Mouse (Mus musculus) MEL (cell line): ENCODE data around the gene Rps13. TPM values are rescaled to one million over a fixed set of nuclear protein-coding genes. Genes with fewer than 3 reads are reported as not detected.

ENCODE experiments used
- DNase-seq: peaks from one replicate; pipeline ENCODE4 v3.0.0; 2011; ENCODE audit warnings: low read depth, low spot score
- H3K27ac ChIP-seq: 2 replicates; pipeline ENCODE4 v1.5.1; 2012; ENCODE audit warnings: low read depth, mild to moderate bottlenecking, control low read depth, low read length, moderate library complexity; ENCODE audit not compliant: control insufficient read depth
- H3K27me3 ChIP-seq, 2 experiments: fragments of 150-350 bp in 1 of 2; sonication (generic) in 1 of 2; 2 replicates each; pipeline ENCODE4 v1.6.1; 2012; ENCODE audit warnings: low read length in 2 of 2, mild to moderate bottlenecking in 2 of 2, improper control_type of control experiment in 1 of 2, moderate library complexity in 1 of 2; ENCODE audit not compliant: insufficient read depth in 2 of 2, control insufficient read depth in 1 of 2
- H3K36me3 ChIP-seq, 2 experiments: 2 replicates each; pipeline ENCODE4 v1.6.1; 2012 to 2014; ENCODE audit warnings: low read length in 2 of 2, improper control_type of control experiment in 1 of 2, inconsistent platforms in 1 of 2, mild to moderate bottlenecking in 1 of 2; ENCODE audit not compliant: insufficient read depth in 2 of 2, control insufficient read depth in 1 of 2
- H3K4me1 ChIP-seq, 2 experiments: fragments of 150-350 bp in 1 of 2; sonication (generic) in 1 of 2; 2 replicates each; pipeline ENCODE4 v1.6.1; 2012; ENCODE audit warnings: low read length in 2 of 2, improper control_type of control experiment in 1 of 2, mild to moderate bottlenecking in 1 of 2; ENCODE audit not compliant: insufficient read depth in 2 of 2, control insufficient read depth in 1 of 2
- H3K4me3 ChIP-seq, 2 experiments: fragments of 150-350 bp in 1 of 2; sonication (generic) in 1 of 2; 2 replicates each; pipeline ENCODE4 v1.5.1; 2012; ENCODE audit warnings: low read depth in 2 of 2, low read length in 2 of 2, mild to moderate bottlenecking in 2 of 2, moderate library complexity in 2 of 2, control low read depth in 1 of 2, improper control_type of control experiment in 1 of 2; ENCODE audit not compliant: control insufficient read depth in 1 of 2, insufficient read depth in 1 of 2
- H3K79me2 ChIP-seq: 2 replicates; pipeline ENCODE4 v1.6.1; 2012; ENCODE audit warnings: mild to moderate bottlenecking, low read length, moderate library complexity; ENCODE audit not compliant: control insufficient read depth, poor library complexity, insufficient read depth
- H3K9ac ChIP-seq: 2 replicates; pipeline ENCODE4 v1.6.1; 2012; ENCODE audit warnings: low read depth, mild to moderate bottlenecking, control low read depth, low read length, moderate library complexity; ENCODE audit not compliant: control insufficient read depth, poor library complexity, severe bottlenecking
- H3K9me3 ChIP-seq: fragments of 150-350 bp; sonication (generic); replicated peaks from 2 replicates; pipeline ENCODE4 v1.6.1; 2012; ENCODE audit warnings: mild to moderate bottlenecking, low read length, improper control_type of control experiment, moderate library complexity; ENCODE audit not compliant: insufficient read depth
- EP300 ChIP-seq, 2 experiments: IDR thresholded peaks; 2 replicates each; pipeline ENCODE4 v1.6.1; 2011; ENCODE audit warnings: improper control_type of control experiment in 2 of 2, low read length in 2 of 2, low read depth in 1 of 2, mild to moderate bottlenecking in 1 of 2
- ETS1 ChIP-seq: IDR thresholded peaks from 2 replicates; pipeline ENCODE4 v1.6.1; 2012; ENCODE audit warnings: low read depth, mild to moderate bottlenecking, inconsistent platforms, low read length, improper control_type of control experiment, moderate library complexity
- GABPA ChIP-seq: IDR thresholded peaks from 2 replicates; pipeline ENCODE4 v1.6.1; 2012; ENCODE audit warnings: low read depth, mild to moderate bottlenecking, inconsistent platforms, low read length, improper control_type of control experiment, moderate library complexity
- GATA1 ChIP-seq: IDR thresholded peaks from 2 replicates; pipeline ENCODE4 v1.6.1; 2011; ENCODE audit warnings: low read depth, low read length, improper control_type of control experiment
- JUND ChIP-seq: IDR thresholded peaks from 2 replicates; pipeline ENCODE4 v1.6.1; 2011; ENCODE audit warnings: low read depth, mild to moderate bottlenecking, improper control_type of control experiment, low read length
- KAT2A ChIP-seq: conservative IDR thresholded peaks from 2 replicates; pipeline ENCODE4 v1.6.1; 2012; ENCODE audit warnings: low read depth, low read length, improper control_type of control experiment, inconsistent platforms
- MAFK ChIP-seq: IDR thresholded peaks from 2 replicates; pipeline ENCODE4 v1.6.1; 2011; ENCODE audit warnings: low read depth, mild to moderate bottlenecking, low read length, improper control_type of control experiment, borderline replicate concordance
- MAZ ChIP-seq: IDR thresholded peaks from 2 replicates; pipeline ENCODE4 v1.6.1; 2012; ENCODE audit warnings: low read depth, mild to moderate bottlenecking, inconsistent platforms, low read length, improper control_type of control experiment
- MYB ChIP-seq: IDR thresholded peaks from 2 replicates; pipeline ENCODE4 v1.6.1; 2011; ENCODE audit warnings: mild to moderate bottlenecking, low read depth, low read length, improper control_type of control experiment
- NELFE ChIP-seq: IDR thresholded peaks from 2 replicates; pipeline ENCODE4 v1.6.1; 2011; ENCODE audit warnings: low read depth, low read length, improper control_type of control experiment
- NRF1 ChIP-seq: IDR thresholded peaks from 2 replicates; pipeline ENCODE4 v1.6.1; 2014; ENCODE audit warnings: low read depth, mild to moderate bottlenecking, inconsistent platforms, low read length, improper control_type of control experiment, moderate library complexity; ENCODE audit not compliant: poor library complexity, insufficient read depth, severe bottlenecking
- POLR2A ChIP-seq, 2 experiments: IDR thresholded peaks; 2 replicates each; pipeline ENCODE4 v1.6.1; 2011 to 2012; ENCODE audit warnings: low read length in 2 of 2, mild to moderate bottlenecking in 2 of 2, control low read depth in 1 of 2, improper control_type of control experiment in 1 of 2, low read depth in 1 of 2, moderate library complexity in 1 of 2; ENCODE audit not compliant: control insufficient read depth in 1 of 2, insufficient read depth in 1 of 2, poor library complexity in 1 of 2
- POLR2AphosphoS2 ChIP-seq: IDR thresholded peaks from 2 replicates; pipeline ENCODE4 v1.6.1; 2011; ENCODE audit warnings: low read length, improper control_type of control experiment
- RAD21 ChIP-seq: IDR thresholded peaks from 2 replicates; pipeline ENCODE4 v1.6.1; 2011; ENCODE audit warnings: mild to moderate bottlenecking, low read depth, low read length, improper control_type of control experiment
- TAL1 ChIP-seq: IDR thresholded peaks from 2 replicates; pipeline ENCODE4 v1.6.1; 2012; ENCODE audit warnings: mild to moderate bottlenecking, inconsistent platforms, low read length, moderate library complexity, mixed read lengths
- TCF12 ChIP-seq: IDR thresholded peaks from 2 replicates; pipeline ENCODE4 v1.6.1; 2014; ENCODE audit warnings: low read depth, mild to moderate bottlenecking, inconsistent platforms, low read length, improper control_type of control experiment, moderate library complexity
- UBTF ChIP-seq: IDR thresholded peaks from 2 replicates; pipeline ENCODE4 v1.6.1; 2012; ENCODE audit warnings: low read depth, mild to moderate bottlenecking, inconsistent platforms, low read length, improper control_type of control experiment, moderate library complexity, borderline replicate concordance; ENCODE audit not compliant: insufficient read depth
- ZC3H11A ChIP-seq: IDR thresholded peaks from 2 replicates; pipeline ENCODE4 v1.6.1; 2012; ENCODE audit warnings: low read depth, mild to moderate bottlenecking, inconsistent platforms, low read length, improper control_type of control experiment
- ZKSCAN1 ChIP-seq: IDR thresholded peaks from 2 replicates; pipeline ENCODE4 v1.6.1; 2012; ENCODE audit warnings: low read depth, mild to moderate bottlenecking, inconsistent platforms, low read length, improper control_type of control experiment, moderate library complexity
- ZNF384 ChIP-seq: IDR thresholded peaks from 2 replicates; pipeline ENCODE4 v1.6.1; 2012; ENCODE audit warnings: low read depth, mild to moderate bottlenecking, inconsistent platforms, low read length, improper control_type of control experiment
- polyA plus RNA-seq, 2 experiments: library from polyadenylated mRNA; stranded (reverse) in 1 of 2; unstranded in 1 of 2; fragments of >175 nt in 1 of 2; fragments of >200 nt in 1 of 2; gene quantifications; 2 replicates each; pipeline versions ENCODE4 v1.2.1 to v1.2.4; 2012; ENCODE audit warnings: low replicate concordance in 2 of 2, low read depth in 1 of 2; ENCODE audit not compliant: insufficient read length in 2 of 2, insufficient read depth in 1 of 2, missing spikeins in 1 of 2
- total RNA-seq: library from RNA; depleted of rRNA; stranded (reverse); fragments of 300-350 nt; gene quantifications from 2 replicates; pipeline ENCODE4 v1.2.3, GENCODE M21; 2012

The Rps13 gene
- total and polyA plus RNA-seq, 3 experiments: 388 to 1,952 TPM; not detected in 1

- Histone ChIP-seq H3K27me3 (no peaks in the 10 kb centered on the region), H3K9me3 (no peaks in the 10 kb centered on the region), H3K27ac (no peak overlapping the region), H3K4me1 (no peaks in the 10 kb centered on the region), H3K9ac (no peak overlapping the region), H3K4me3 (no peak overlapping the region), H3K36me3 (no peaks in the 10 kb centered on the region), H3K79me2 (no peaks in the 10 kb centered on the region)
- no peak for DNase-seq
- no peak for TF ChIP-seq JUND
- TF ChIP-seq NELFE: no peak
- no peak for TF ChIP-seq GABPA
- TF ChIP-seq EP300 (IDR thresholded peaks at IDR 0.05; ENCODE audit: low read depth in 1 of 2, low read length in 2 of 2): no peak
- no peak for TF ChIP-seq MAZ
- TF ChIP-seq TAL1: no peak
- TF ChIP-seq KAT2A: no peak
- TF ChIP-seq MYB: no peak
- TF ChIP-seq RAD21: no peak
- TF ChIP-seq NRF1: no peak
- no peak for TF ChIP-seq POLR2AphosphoS2
- TF ChIP-seq UBTF: no peak
- TF ChIP-seq ZNF384: no peak
- TF ChIP-seq, all 39 proteins: peak for 0
Measured at GRCm38 (mm10) chr7:116286611-116287355, 47.2 kb downstream of the Rps13 start.

DNA sequence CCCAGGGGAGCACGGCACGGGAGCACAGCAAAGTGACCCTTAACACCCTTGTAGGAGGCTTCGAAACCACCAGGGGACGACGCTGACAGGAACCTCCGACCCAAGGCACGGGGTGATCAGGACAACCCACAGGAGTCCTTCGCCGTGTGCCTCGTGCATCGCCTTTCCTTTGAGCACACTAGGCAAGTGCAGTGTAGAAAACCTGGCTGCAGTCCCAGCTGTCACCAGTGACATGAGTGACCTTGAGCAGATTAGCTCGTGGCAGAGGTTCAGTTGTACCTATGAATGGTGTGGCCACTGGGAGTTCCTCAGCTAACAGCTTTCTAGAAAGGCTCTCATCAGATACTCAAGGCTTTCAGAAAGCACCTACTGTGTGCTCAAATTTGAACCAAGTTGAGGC lies 47.8 kb downstream of the Rps13 start:
- no peak overlapping the region for H3K4me3 ChIP-seq

DNA sequence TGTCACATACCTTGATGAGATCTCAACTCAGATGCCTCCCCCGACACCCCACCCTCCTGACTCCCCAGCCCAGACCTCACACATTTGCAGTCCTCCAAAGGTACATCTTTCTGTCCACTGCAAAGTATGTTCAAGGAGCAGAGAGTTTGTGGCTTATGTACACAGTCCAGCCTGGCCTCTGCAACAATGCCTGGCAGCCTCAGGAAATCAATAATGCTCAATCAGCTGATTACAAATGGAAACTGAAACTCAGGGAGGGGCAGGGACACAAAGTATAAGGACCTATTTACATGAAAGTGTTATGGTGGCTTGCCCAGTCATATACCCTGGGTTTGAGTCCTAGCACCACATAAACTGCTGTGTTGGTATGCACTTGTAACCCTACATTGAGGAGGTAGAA lies 48.8 kb downstream of the Rps13 start:
- DNase-seq: no peak
- Histone ChIP-seq H3K9ac (no peak overlapping the region), H3K27ac (no peak overlapping the region), H3K36me3 (no peaks in the 10 kb centered on the region), H3K79me2 (no peaks in the 10 kb centered on the region), H3K27me3 (no peaks in the 10 kb centered on the region), H3K4me1 (no peaks in the 10 kb centered on the region), H3K4me3 (no peak overlapping the region), H3K9me3 (no peaks in the 10 kb centered on the region)
- TF ChIP-seq POLR2A (IDR thresholded peaks at IDR 0.05; ENCODE audit: control insufficient read depth in 1 of 2, insufficient read depth in 1 of 2, low read depth in 1 of 2, low read length in 2 of 2, poor library complexity in 1 of 2) (no peak), TCF12 (no peak), MAFK (no peak), ETS1 (no peak)

More for the DNA sequence above, 47.8 kb downstream of the Rps13 start:
- Histone ChIP-seq H3K36me3 (no peaks in the 10 kb centered on the region), H3K9me3 (no peaks in the 10 kb centered on the region), H3K27me3 (no peaks in the 10 kb centered on the region), H3K27ac (no peak overlapping the region), H3K4me1 (no peaks in the 10 kb centered on the region), H3K9ac (no peak overlapping the region), H3K79me2 (no peaks in the 10 kb centered on the region)
- TF ChIP-seq ZC3H11A: no peak
- TF ChIP-seq ZKSCAN1: peak; percentile 57; the same call in 1 of the 2 replicates
- no peak for TF ChIP-seq MAZ
- no peak for TF ChIP-seq ZNF384
- TF ChIP-seq GATA1: no peak
- DNase-seq: no peak
